Mouse (Mus musculus): ENCODE measurements around the gene Snap23. TPM values are rescaled to one million over a fixed set of nuclear protein-coding genes. Genes with fewer than 3 reads are reported as not detected.
A peak's percentile ranks its signal among the peaks of the same experiment; 100 is the strongest.
"Not testable (repeated sequence)": the region's sequence is repeated elsewhere in the genome, so short reads cannot be mapped to it uniquely, and the experiment has no call there.

The Snap23 gene
- polyA plus RNA-seq, 1 experiment from 2014 or later, result 53.8 TPM

GRCm38 (mm10) chr2:120558813-120559212, 8.7 kb upstream of the Snap23 start:
- no peak for ATAC-seq (replicated peaks; ENCODE audit: extremely low read depth, insufficient read depth, low FRiP score)
- no peak overlapping the region for H3K27ac ChIP-seq (ENCODE audit: low read length)
- 76% methylated on average over 3 of the region's 3 CpGs for WGBS
- peaks cover 5% of the 10 kb centered on the region; the same call in 1 of the 2 replicates for H3K36me3 ChIP-seq (ENCODE audit: control insufficient read depth, insufficient read depth)
- H3K4me3 ChIP-seq (ENCODE audit: low read length), result no peak overlapping the region
- peaks cover 11% of the 10 kb centered on the region for H3K4me1 ChIP-seq (ENCODE audit: control insufficient read depth, insufficient read depth, low read length)
- H3K4me2 ChIP-seq (ENCODE audit: low read depth, low read length), result no peak overlapping the region
- H3K9ac ChIP-seq (ENCODE audit: low read length), result no peak overlapping the region
- H3K9me3 ChIP-seq (replicated peaks; ENCODE audit: control insufficient read depth, low read length), result no peaks in the 10 kb centered on the region
- no peaks in the 10 kb centered on the region for H3K27me3 ChIP-seq (ENCODE audit: control insufficient read depth, insufficient read depth, low read length)

GRCm38 (mm10) chr2:120561524-120561923, 5.9 kb upstream of the Snap23 start:
- ATAC-seq (replicated peaks; ENCODE audit: extremely low read depth, insufficient read depth, low FRiP score), result no peak
- Histone ChIP-seq H3K9me3 (replicated peaks; ENCODE audit: control insufficient read depth, low read length) (no peaks in the 10 kb centered on the region), H3K4me2 (ENCODE audit: low read depth, low read length) (no peak overlapping the region), H3K27me3 (ENCODE audit: control insufficient read depth, insufficient read depth, low read length) (no peaks in the 10 kb centered on the region), H3K27ac (ENCODE audit: low read length) (no peak overlapping the region), H3K4me1 (ENCODE audit: control insufficient read depth, insufficient read depth, low read length) (peaks cover 11% of the 10 kb centered on the region), H3K36me3 (ENCODE audit: control insufficient read depth, insufficient read depth) (no peaks in the 10 kb centered on the region), H3K4me3 (ENCODE audit: low read length) (no peak overlapping the region), H3K9ac (ENCODE audit: low read length) (no peak overlapping the region; the same call in 1 of the 2 replicates)
- WGBS, result 83% methylated on average over 1 of the region's 1 CpGs

- Histone ChIP-seq H3K36me3 (ENCODE audit: control insufficient read depth, insufficient read depth) (no peaks in the 10 kb centered on the region), H3K4me3 (ENCODE audit: low read length) (peak overlapping the region; percentile 95), H3K27ac (ENCODE audit: low read length) (peak overlapping the region; percentile 65), H3K4me1 (ENCODE audit: control insufficient read depth, insufficient read depth, low read length) (peaks cover 14% of the 10 kb centered on the region), H3K9me3 (replicated peaks; ENCODE audit: control insufficient read depth, low read length) (no peaks in the 10 kb centered on the region), H3K27me3 (ENCODE audit: control insufficient read depth, insufficient read depth, low read length) (no peaks in the 10 kb centered on the region), H3K4me2 (ENCODE audit: low read depth, low read length) (peak overlapping the region; percentile 73), H3K9ac (ENCODE audit: low read length) (peak overlapping the region; percentile 94)
- 18% methylated on average over 9 of the region's 9 CpGs for WGBS
- no peak for ATAC-seq (replicated peaks; ENCODE audit: extremely low read depth, insufficient read depth, low FRiP score)
These were observed 4.6 kb upstream of the Snap23 start for GRCm38 (mm10) chr2:120562859-120563234.

- peak; percentile 78 for ATAC-seq (replicated peaks; ENCODE audit: extremely low read depth, insufficient read depth, low FRiP score)
- Histone ChIP-seq H3K27ac (ENCODE audit: low read length) (peak within 1 kb of the TSS; percentile 65), H3K9me3 (replicated peaks; ENCODE audit: control insufficient read depth, low read length) (no peaks in the 10 kb centered on the region), H3K4me1 (ENCODE audit: control insufficient read depth, insufficient read depth, low read length) (peaks cover 16% of the 10 kb centered on the region), H3K9ac (ENCODE audit: low read length) (peak within 1 kb of the TSS; percentile 94), H3K27me3 (ENCODE audit: control insufficient read depth, insufficient read depth, low read length) (no peaks in the 10 kb centered on the region), H3K4me3 (ENCODE audit: low read length) (peak within 1 kb of the TSS; percentile 95), H3K4me2 (ENCODE audit: low read depth, low read length) (peak within 1 kb of the TSS; percentile 73), H3K36me3 (ENCODE audit: control insufficient read depth, insufficient read depth) (no peaks in the 10 kb centered on the region)
- WGBS, result under 1% methylated on average over 50 of the region's 50 CpGs
These were observed 4.1 kb upstream of the Snap23 start, which contains the start of gene Zfp106 for GRCm38 (mm10) chr2:120563235-120563990. TSS of gene Zfp106 (minus strand) at chr2:120563843.

- not testable (repeated sequence) for H3K4me3 ChIP-seq (ENCODE audit: low read length); H3K27me3 ChIP-seq (ENCODE audit: control insufficient read depth, insufficient read depth, low read length); H3K9ac ChIP-seq (ENCODE audit: low read length); H3K4me2 ChIP-seq (ENCODE audit: low read depth, low read length); H3K36me3 ChIP-seq (ENCODE audit: control insufficient read depth, insufficient read depth); ATAC-seq (replicated peaks; ENCODE audit: extremely low read depth, insufficient read depth, low FRiP score); H3K27ac ChIP-seq (ENCODE audit: low read length); H3K9me3 ChIP-seq (replicated peaks; ENCODE audit: control insufficient read depth, low read length)
- 89% methylated on average over 4 of the region's 4 CpGs for WGBS
- peaks cover 24% of the 10 kb centered on the region for H3K4me1 ChIP-seq (ENCODE audit: control insufficient read depth, insufficient read depth, low read length)
These were observed 2.8 kb upstream of the Snap23 start for GRCm38 (mm10) chr2:120564548-120565188.

GRCm38 (mm10) chr2:120565363-120565762, 2.1 kb upstream of the Snap23 start:
- Histone ChIP-seq H3K4me1 (ENCODE audit: control insufficient read depth, insufficient read depth, low read length) (peaks cover 24% of the 10 kb centered on the region), H3K9me3 (replicated peaks; ENCODE audit: control insufficient read depth, low read length) (no peaks in the 10 kb centered on the region), H3K4me3 (ENCODE audit: low read length) (no peak overlapping the region), H3K36me3 (ENCODE audit: control insufficient read depth, insufficient read depth) (no peaks in the 10 kb centered on the region), H3K27ac (ENCODE audit: low read length) (no peak overlapping the region), H3K4me2 (ENCODE audit: low read depth, low read length) (no peak overlapping the region), H3K27me3 (ENCODE audit: control insufficient read depth, insufficient read depth, low read length) (no peaks in the 10 kb centered on the region), H3K9ac (ENCODE audit: low read length) (no peak overlapping the region)
- 73% methylated on average over 2 of the region's 2 CpGs for WGBS
- ATAC-seq (replicated peaks; ENCODE audit: extremely low read depth, insufficient read depth, low FRiP score), result no peak

- under 1% methylated on average over 22 of the region's 22 CpGs for WGBS
- peak overlapping the region; percentile 86 for H3K9ac ChIP-seq (ENCODE audit: low read length)
- peak overlapping the region; percentile 69 for H3K4me3 ChIP-seq (ENCODE audit: low read length)
- peak overlapping the region; percentile 88 for H3K27ac ChIP-seq (ENCODE audit: low read length)
- H3K27me3 ChIP-seq (ENCODE audit: control insufficient read depth, insufficient read depth, low read length), result no peaks in the 10 kb centered on the region
- no peaks in the 10 kb centered on the region for H3K9me3 ChIP-seq (replicated peaks; ENCODE audit: control insufficient read depth, low read length)
- ATAC-seq (replicated peaks; ENCODE audit: extremely low read depth, insufficient read depth, low FRiP score), result peak; percentile 73
- H3K36me3 ChIP-seq (ENCODE audit: control insufficient read depth, insufficient read depth), result peaks cover 2% of the 10 kb centered on the region; the same call in 1 of the 2 replicates
- peak overlapping the region; percentile 71 for H3K4me2 ChIP-seq (ENCODE audit: low read depth, low read length)
- peaks cover 13% of the 10 kb centered on the region for H3K4me1 ChIP-seq (ENCODE audit: control insufficient read depth, insufficient read depth, low read length)
These were observed 388 bp downstream of the Snap23 start for GRCm38 (mm10) chr2:120567798-120568320.

GRCm38 (mm10) chr2:120571081-120571480, 3.6 kb downstream of the Snap23 start:
- H3K4me1 ChIP-seq (ENCODE audit: control insufficient read depth, insufficient read depth, low read length), result peaks cover 15% of the 10 kb centered on the region
- no peak overlapping the region for H3K27ac ChIP-seq (ENCODE audit: low read length)
- no peaks in the 10 kb centered on the region for H3K9me3 ChIP-seq (replicated peaks; ENCODE audit: control insufficient read depth, low read length)
- 95% methylated on average over 3 of the region's 3 CpGs for WGBS
- peaks cover 2% of the 10 kb centered on the region; the same call in 1 of the 2 replicates for H3K36me3 ChIP-seq (ENCODE audit: control insufficient read depth, insufficient read depth)
- no peak overlapping the region for H3K4me3 ChIP-seq (ENCODE audit: low read length)
- no peak overlapping the region for H3K4me2 ChIP-seq (ENCODE audit: low read depth, low read length)
- no peak for ATAC-seq (replicated peaks; ENCODE audit: extremely low read depth, insufficient read depth, low FRiP score)
- no peaks in the 10 kb centered on the region for H3K27me3 ChIP-seq (ENCODE audit: control insufficient read depth, insufficient read depth, low read length)
- H3K9ac ChIP-seq (ENCODE audit: low read length), result no peak overlapping the region

GRCm38 (mm10) chr2:120572161-120572560, 4.7 kb downstream of the Snap23 start:
- not testable (repeated sequence) for ATAC-seq (replicated peaks; ENCODE audit: extremely low read depth, insufficient read depth, low FRiP score); H3K9me3 ChIP-seq (replicated peaks; ENCODE audit: control insufficient read depth, low read length); H3K9ac ChIP-seq (ENCODE audit: low read length); H3K4me2 ChIP-seq (ENCODE audit: low read depth, low read length); H3K27me3 ChIP-seq (ENCODE audit: control insufficient read depth, insufficient read depth, low read length); H3K4me3 ChIP-seq (ENCODE audit: low read length); H3K36me3 ChIP-seq (ENCODE audit: control insufficient read depth, insufficient read depth); H3K27ac ChIP-seq (ENCODE audit: low read length)
- 95% methylated on average over 3 of the region's 3 CpGs for WGBS
- peaks cover 13% of the 10 kb centered on the region for H3K4me1 ChIP-seq (ENCODE audit: control insufficient read depth, insufficient read depth, low read length)

All from heart, embryonic 16.5 days (tissue).